In the genomic region with DNA sequence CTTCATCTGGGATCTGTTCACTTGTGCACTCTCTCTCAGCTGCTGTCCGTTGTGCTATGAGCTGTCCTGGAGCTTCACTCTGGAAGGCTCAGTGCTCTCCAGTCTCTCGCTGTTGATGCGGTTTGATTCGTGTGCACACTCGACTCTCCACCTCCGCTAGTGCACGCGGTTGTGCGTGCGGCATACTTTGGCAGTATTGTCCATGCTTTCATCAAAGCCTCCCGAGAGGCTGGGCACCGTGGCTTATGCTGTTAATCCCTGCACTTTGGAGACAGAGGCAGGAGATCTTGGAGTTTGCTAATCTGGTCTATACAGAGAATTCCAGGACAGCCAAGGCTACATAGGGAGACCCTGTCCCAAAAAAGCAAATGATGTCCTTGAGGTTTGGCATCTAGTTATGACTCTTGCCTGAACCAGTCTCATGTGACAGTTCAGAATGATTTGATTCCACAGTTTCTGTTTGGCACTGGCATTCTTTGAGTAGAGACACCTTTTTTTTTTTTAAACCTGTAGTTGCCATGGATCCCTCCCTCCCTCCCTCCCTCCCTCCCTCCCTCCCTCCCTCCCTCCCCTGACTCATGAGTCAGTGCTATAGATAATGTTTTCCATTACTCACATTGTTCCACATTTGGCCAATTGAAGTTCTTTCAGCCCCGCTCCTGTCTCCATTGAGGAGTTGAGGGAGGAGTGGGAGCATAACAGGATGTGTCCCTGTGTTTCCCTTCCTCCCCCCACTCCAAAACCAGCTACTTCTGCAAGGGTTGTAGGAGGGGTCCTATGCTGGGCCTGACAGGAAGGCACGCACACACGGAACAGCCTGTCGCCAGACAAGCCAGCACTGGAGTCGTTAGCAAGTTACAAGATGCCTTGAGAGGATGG, we compare ENCODE assay signal across 9 mouse cellular contexts.
DNase-seq lines count a peak whose midpoint lies in the region; ATAC-seq and TF ChIP-seq lines count a peak whose summit lies in the region.
"Had no signal": no experiment of that assay in that cellular context is flagged by ENCODE, and none has a peak within 500 bp of the region (broad histone marks: within the 10 kb centered on the region; RNA-seq: fewer than 3 reads in every experiment).

No protein-coding gene starts in this region.

- H3K36me3 ChIP-seq in liver, postnatal 0 days (replicated peaks; ENCODE audit: insufficient read depth, low read length): peaks cover 19% of the 10 kb centered on the region

- H3K4me2 ChIP-seq in liver, postnatal 0 days (ENCODE audit: low read depth, low read length): 0 out of 2 replicates have a peak overlapping the region, but pooled peaks have one; percentile 1
- H3K4me2 ChIP-seq: neural tube, embryonic 12.5 days had no signal

- H3K27ac ChIP-seq in liver, postnatal 0 days (ENCODE audit: low read depth): no peak overlapping the region
- H3K27ac ChIP-seq: neural tube, embryonic 12.5 days had no signal

- H3K4me1 ChIP-seq in liver, postnatal 0 days (ENCODE audit: insufficient read depth): peaks cover 2% of the 10 kb centered on the region; the same call in 1 of the 2 replicates

- intact Hi-C loops in heart, postnatal 14 days (cut with DNase I): loop anchor here (5.0 kb wide), 2 partner anchors 84 to 174 kb away; no protein-coding TSS in a partner anchor

- H3K27me3 ChIP-seq in liver, postnatal 0 days (ENCODE audit: insufficient read depth, low read length): no peaks in the 10 kb centered on the region
- H3K27me3 ChIP-seq: neural tube, embryonic 12.5 days had no signal

- no peak for TF ChIP-seq EP300 in liver, postnatal 0 days (IDR thresholded peaks at IDR 0.05; ENCODE audit: low read depth)

- WGBS in liver, postnatal 0 days (ENCODE audit: insufficient replicate concordance): 81% methylated on average over 17 of the region's 17 CpGs

- H3K9ac ChIP-seq in liver, postnatal 0 days (replicated peaks): no peak overlapping the region
- H3K9ac ChIP-seq: neural tube, embryonic 12.5 days had no signal

- 0 out of 2 replicates have a peak, but pooled peaks have one; percentile 19 for ATAC-seq in common myeloid progenitor, adult 5-6 weeks (replicated peaks; ENCODE audit: low read depth, poor library complexity, severe bottlenecking)
- peak; percentile 40; the same call in 1 of the 2 replicates for ATAC-seq in liver, postnatal 0 days

- H3K4me3 ChIP-seq in liver, postnatal 0 days (ENCODE audit: low read depth, low read length): no peak overlapping the region
- H3K4me3 ChIP-seq: neural tube, embryonic 12.5 days had no signal

- H3K9me3 ChIP-seq in liver, postnatal 0 days (ENCODE audit: low read length): no peaks in the 10 kb centered on the region
- H3K9me3 ChIP-seq: neural tube, embryonic 12.5 days had no signal

- peak; percentile 23 for DNase-seq in layer of hippocampus, adult 9-11 months
- no peak for DNase-seq in layer of hippocampus, adult 9-10 months (ENCODE audit: low spot score)
- DNase-seq in Muller cell, postnatal 12 days (ENCODE audit: inconsistent ontology term): peak; percentile 54
- DNase-seq in heart, postnatal 14 days: peak; percentile 10 to 36
- DNase-seq in liver, postnatal 0 days: no peak
- peak; percentile 10 to 56 for DNase-seq in spleen, postnatal 4 days (ENCODE audit: low spot score in 2 of 2)
- no peak for DNase-seq in B cell, adult 2 months

- TF ChIP-seq CTCF in liver, postnatal 0 days (IDR thresholded peaks at IDR 0.05; ENCODE audit: low read depth): no peak

Comparison
In these comparisons a context has a peak if more than half of its experiments do, and no peak if none do; other contexts are left out.
1. DNase-seq: peak in layer of hippocampus, adult 9-11 months (single experiment), Muller cell, postnatal 12 days (single experiment), heart, postnatal 14 days (2 of 2) and spleen, postnatal 4 days (2 of 2); none in layer of hippocampus, adult 9-10 months (single experiment), liver, postnatal 0 days (single experiment) and B cell, adult 2 months (0 of 2).